Mouse (Mus musculus) gastrocnemius, adult 2 months (tissue): Measurements from ENCODE around the gene Gm11214. TPM values are rescaled to one million over a fixed set of nuclear protein-coding genes. Genes with fewer than 3 reads are reported as not detected.

Source experiments
- DNase-seq: peaks from one replicate; pipeline ENCODE4 v3.0.0; 2022
- H3K27ac ChIP-seq: fragments of 200-600 bp; 2 replicates; pipeline ENCODE4 v1.8.1; 2022; ENCODE audit warnings: mild to moderate bottlenecking
- H3K4me3 ChIP-seq: fragments of 200-600 bp; 2 replicates; pipeline ENCODE4 v1.8.1; 2022; ENCODE audit warnings: mild to moderate bottlenecking, moderate library complexity
- CTCF ChIP-seq: fragments of 200-600 bp; IDR thresholded peaks from 2 replicates; pipeline ENCODE4 v1.8.1; 2022; ENCODE audit warnings: antibody characterized with exemption, mild to moderate bottlenecking, moderate library complexity
- intact Hi-C: fragments of 180-260 bp; cut with DNase I; formaldehyde crosslinking; loops from one replicate; pipeline ENCODE4 v1.15.1; 2025
- long read RNA-seq, 2 experiments: library from polyadenylated mRNA; stranded (forward); transcript quantifications; one replicate each; pipeline ENCODE4 v2.0.0; 2021
- total RNA-seq, 2 experiments: library from RNA; stranded (reverse); gene quantifications; 2 replicates each; pipeline ENCODE4 v1.2.3; 2021

Gm11214 gene
- not detected for total RNA-seq
- long read RNA-seq, experiment 1, result 0 reads
- long read RNA-seq, experiment 2, result 0 reads

DNA sequence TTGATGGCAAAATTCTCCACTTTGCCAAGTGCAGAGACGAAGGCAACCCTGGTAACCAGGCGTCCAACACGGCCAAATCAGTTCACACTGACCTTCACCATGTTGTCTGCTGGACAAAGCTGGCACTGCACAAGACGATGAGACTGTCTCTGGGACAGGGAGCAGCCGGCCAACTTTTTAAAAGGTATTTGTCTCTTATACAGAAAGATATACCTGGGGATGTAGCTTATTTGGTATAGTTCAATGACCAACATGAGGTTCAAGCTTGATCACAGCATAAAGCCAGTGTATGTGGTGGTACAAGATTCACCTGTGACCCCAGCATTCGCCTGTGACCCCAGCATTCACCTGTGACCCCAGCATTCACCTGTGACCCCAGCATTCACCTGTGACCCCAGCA, at the start of gene Gm11214:
Gene Gm11214, minus strand, starts transcription at position 101 of the 400 bp plus-strand sequence.
- no peak for TF ChIP-seq CTCF
- Histone ChIP-seq H3K27ac (no peak within 1 kb of the TSS), H3K4me3 (no peak within 1 kb of the TSS)
- DNase-seq, result no peak
- intact Hi-C loops, result no loop called here

DNA sequence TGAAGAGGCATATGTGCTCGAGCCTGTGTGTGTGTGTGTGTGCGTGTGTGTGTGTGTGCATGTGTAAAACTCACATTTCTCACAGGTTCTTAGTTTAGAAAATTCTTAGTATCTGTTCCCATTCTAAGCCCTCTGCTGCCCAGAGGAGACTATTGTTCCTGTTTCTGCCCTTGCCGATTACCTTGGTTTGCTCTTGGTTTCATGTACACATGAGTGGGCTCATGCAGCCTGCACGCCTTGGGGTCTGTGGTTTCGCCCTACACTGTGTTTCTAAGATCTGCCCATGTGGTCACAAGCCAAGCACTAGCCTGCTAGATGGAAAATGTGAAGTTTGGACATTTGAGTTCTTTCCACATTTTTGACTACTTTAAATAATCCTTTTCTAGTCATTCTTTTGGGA, 48.7 kb upstream of the Gm11214 start:
- TF ChIP-seq CTCF, result no peak
- no peak overlapping the region for H3K4me3 ChIP-seq
- H3K27ac ChIP-seq, result no peak overlapping the region
- no peak for DNase-seq
- intact Hi-C loops, result no loop called here

DNA sequence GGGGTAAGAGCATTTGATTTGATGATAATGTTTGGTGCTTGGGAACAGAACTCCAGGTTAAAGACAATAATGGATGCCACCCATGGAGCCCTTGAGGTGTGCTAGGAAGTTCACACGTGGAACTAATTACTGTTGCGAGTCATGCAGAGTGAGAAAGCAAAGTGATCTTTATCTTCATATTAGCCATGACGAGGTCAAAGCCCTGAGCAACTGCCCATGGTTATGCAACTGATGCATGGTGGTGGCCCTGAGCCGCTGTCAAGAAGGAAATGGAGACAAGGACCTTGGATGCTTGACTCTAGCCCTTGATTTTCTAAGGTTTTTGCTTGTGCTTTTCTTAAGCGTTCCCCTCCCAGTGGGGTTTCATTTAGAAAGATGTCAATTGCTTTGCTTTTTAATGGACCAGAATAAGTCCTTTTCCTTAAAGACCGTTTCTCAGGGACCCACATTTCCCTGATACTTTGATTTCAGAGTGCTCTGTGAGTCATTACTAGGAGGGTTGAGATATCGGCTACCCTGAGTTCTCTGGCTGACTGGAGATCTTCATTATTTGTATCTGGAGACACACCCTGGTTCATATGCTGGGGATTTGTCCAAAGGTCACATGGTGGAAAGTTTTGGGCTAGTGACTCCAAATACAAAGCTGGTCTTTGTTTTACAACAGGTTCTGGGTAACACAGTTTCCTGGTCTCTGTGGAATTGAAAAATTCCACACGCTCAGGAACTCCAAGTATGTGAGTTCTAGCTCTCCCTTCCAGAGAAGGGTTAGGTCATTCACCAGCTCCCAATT, 47.4 kb upstream of the Gm11214 start:
- no peak for TF ChIP-seq CTCF
- no peak for DNase-seq
- H3K27ac ChIP-seq, result no peak overlapping the region
- H3K4me3 ChIP-seq, result no peak overlapping the region
- intact Hi-C loops, result no loop called here

DNA sequence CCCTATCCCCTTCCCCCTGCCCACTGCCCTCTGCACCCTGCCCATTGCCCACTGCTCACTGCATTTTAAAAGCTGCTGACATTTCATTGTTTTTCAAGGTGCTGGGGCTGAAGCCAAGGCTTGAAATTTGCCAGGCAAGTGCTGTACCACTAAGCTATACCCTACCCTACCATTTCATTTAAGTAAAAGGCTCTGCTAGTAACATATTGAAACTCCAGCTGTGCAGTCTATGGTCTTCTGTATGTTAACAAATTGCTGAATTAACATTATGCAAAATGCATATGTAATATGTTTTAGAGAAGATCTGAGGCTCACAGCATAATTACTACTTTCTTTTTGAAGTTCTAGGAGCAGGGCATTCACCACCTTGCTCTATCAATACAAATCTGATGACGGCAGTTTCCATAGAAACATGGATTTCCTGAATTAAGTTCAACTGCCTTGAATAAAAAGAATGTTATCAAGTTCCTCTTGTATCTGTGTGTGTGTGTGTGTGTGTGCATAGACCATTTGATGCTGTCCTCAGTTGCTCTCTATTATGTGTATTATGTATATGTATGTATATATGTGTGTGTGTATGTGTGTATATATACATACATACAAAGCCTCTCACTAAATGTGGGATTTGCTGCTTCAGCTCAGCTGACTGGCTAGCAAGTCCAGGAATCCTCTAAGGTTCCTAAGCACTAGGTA, 43.2 kb upstream of the Gm11214 start:
- no peak for DNase-seq
- intact Hi-C loops, result no loop called here
- TF ChIP-seq CTCF, result no peak
- Histone ChIP-seq H3K27ac (no peak overlapping the region), H3K4me3 (no peak overlapping the region)

DNA sequence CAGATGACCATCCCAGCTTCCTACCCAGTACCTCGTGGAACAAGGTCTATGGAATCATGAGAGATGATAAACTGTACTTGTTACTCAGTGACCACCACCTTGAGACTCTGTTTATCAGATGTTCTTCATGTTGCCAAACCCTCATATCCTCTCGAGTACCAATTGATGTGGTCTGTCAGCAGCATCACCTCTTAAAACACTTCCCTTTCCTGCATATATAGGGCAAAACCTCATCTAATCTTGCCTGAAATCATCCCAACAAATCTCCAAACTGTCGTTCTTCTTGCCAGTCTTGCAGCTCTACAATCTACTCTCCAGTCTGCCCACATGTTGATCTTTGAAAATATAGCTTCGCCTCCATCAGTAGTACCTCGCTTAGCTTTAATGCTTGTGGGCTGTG, 41.1 kb upstream of the Gm11214 start:
- no peak for DNase-seq
- no peak overlapping the region for H3K4me3 ChIP-seq
- TF ChIP-seq CTCF, result no peak
- H3K27ac ChIP-seq, result no peak overlapping the region
- intact Hi-C loops, result no loop called here

DNA sequence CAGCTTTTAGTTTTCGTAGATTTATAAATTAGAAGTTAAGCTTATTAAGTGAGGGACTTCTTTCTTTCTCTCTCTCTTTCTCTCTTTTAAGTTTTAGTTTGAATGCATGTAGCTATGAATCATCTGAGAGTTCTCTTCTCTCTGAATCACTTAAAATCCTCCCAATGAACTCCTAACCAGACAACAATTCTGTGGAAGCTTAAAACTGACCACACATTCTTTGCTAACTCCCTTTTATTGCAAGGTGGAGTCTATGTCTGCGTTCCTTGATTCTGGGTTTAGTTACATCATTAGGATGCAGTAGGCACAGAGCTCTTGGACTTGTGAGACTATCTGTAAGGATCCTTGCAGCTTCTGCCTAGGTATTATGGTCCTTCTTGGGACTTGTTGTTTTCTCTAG, 40.5 kb upstream of the Gm11214 start:
- no peak overlapping the region for H3K4me3 ChIP-seq
- no peak for TF ChIP-seq CTCF
- H3K27ac ChIP-seq, result no peak overlapping the region
- intact Hi-C loops, result no loop called here
- DNase-seq, result no peak

DNA sequence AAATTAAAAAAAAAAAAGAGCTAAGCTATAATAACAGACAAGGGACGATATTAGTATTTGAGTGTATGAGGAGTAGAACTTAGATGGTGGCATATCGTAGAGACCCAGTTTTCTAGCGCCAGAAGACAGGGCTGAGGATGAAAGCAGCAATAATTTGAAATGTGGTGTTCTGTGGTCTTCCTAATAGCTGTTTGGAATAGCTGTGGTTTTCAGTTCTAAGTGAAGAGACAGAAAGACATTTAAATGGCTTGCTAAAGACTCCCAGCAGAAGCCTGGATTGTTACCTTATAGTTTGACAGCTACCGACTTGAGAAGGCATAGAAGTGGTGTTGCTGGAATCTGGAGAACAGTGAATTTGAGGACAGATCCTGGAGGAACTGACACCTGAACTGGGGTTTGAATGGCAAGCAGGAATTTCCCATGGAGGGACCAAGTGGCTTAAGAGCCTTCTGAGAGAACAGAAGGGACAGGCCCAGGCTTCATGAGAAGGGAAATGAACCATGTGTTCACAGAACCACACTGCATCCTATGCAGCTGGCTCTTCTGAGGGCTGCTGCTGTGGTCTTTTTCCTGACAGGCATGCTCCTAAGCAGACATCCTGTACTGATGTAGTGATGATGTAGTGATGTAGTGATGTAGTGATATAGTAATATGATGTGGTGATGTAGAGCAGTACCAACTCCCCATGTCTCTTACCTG, 39.0 kb upstream of the Gm11214 start:
- intact Hi-C loops, result no loop called here
- DNase-seq, result no peak
- Histone ChIP-seq H3K4me3 (no peak overlapping the region), H3K27ac (no peak overlapping the region)
- no peak for TF ChIP-seq CTCF

DNA sequence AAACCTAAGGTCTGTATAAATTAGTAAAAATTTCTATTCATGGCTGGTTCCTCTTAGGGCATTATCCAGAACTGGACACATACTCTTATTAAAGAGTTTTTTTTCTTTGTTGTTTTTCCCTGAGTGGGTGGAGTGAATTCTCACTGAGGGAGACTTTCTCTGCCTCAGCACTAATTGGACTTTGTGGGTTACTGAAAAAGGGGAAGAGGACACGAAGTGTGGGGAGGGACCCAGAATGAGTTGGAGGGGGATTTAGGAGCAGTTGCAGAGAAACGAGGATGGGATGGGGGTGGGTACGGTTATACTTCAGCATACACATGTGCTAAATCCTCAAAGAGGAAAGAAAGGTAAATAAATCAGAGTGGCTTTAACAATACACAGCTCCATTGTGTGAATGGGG, 36.6 kb upstream of the Gm11214 start:
- intact Hi-C loops, result no loop called here
- DNase-seq, result no peak
- Histone ChIP-seq H3K4me3 (no peak overlapping the region), H3K27ac (no peak overlapping the region)
- TF ChIP-seq CTCF, result no peak

DNA sequence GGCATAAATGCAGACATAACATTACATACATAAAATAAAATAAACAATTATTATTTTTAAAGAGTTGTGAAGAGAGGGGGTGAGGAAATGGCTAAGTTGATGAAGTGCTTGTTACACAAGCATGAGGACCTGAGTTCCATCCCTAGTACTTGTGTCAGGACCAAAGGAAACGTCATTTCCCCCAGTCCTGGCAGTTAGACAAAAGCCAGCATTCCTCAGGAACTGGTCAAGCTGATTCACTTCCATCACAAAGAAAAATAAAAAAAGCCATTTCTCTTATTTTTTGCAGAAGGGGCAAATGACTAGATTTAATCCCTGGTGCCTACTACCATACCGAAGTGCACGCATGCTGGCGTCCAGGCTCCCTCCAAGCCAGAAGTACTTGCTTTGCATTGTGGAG, 33.7 kb upstream of the Gm11214 start:
- no peak overlapping the region for H3K4me3 ChIP-seq
- no peak overlapping the region for H3K27ac ChIP-seq
- TF ChIP-seq CTCF, result no peak
- intact Hi-C loops, result no loop called here
- no peak for DNase-seq

DNA sequence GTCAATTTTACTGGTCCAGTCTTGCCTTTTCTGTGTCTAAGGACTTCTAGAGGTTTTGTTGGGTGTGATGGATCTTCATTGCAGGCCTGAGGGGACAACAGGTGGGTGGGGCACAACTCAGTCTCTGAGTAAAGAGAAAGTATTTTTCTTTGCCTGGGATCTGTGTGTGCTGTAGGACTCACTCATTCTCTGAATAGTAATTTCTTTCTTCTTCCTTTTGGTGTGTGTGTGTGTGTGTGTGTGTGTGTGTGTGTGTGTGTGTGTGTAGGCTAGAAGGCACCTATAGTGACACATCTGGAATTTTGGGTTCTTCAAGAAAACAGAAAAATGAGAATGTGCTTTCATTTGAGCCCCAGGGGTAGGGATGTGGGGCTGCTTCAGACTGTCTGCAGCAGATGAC, 29.2 kb upstream of the Gm11214 start:
- TF ChIP-seq CTCF, result no peak
- intact Hi-C loops, result no loop called here
- no peak overlapping the region for H3K4me3 ChIP-seq
- no peak for DNase-seq
- no peak overlapping the region for H3K27ac ChIP-seq

DNA sequence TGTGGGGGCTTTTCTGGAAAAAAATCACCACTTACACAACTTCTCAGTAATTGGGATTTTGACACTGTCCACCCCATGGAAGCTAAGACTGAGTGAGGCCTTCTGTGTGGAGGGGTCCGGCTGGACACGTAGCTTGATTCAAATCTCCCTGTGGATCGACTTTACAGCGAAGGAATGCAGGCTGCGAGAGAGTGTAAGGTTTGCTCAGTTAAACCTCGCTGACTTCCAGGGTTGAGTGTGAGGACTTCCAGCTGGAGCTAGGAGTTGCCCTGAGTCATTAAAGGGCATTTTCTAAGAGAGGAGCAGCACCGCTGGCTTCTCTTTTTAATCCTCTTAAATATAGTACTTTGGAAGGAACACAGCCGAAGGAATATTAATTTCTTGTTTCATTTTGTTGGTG, 24.2 kb upstream of the Gm11214 start:
- intact Hi-C loops, result loop anchor here (2.0 to 5.0 kb wide), 2 partner anchors 155 to 261 kb away; no protein-coding TSS in a partner anchor
- TF ChIP-seq CTCF, result no peak
- no peak for DNase-seq
- H3K4me3 ChIP-seq, result no peak overlapping the region
- no peak overlapping the region for H3K27ac ChIP-seq

DNA sequence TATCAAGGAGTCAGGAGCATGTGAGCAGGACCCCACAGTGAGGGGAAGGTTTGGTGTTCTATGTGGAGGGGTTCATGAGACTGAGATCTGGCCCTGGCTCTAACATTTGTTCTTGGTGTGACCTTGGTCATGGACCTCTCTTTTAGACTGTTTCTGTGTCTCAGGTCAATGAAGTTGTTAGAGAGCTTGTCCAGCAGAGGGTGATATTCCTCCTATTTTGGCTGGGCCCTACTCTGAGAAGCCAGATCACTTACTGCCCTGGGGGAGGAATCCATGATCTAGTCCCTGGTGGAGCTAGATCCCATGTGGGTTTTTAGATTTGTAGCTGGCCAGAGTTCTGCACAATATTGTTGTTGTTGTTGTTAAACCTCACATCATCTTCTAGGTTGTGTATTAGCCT, 23.0 kb upstream of the Gm11214 start:
- Histone ChIP-seq H3K27ac (no peak overlapping the region), H3K4me3 (no peak overlapping the region)
- intact Hi-C loops, result loop anchor here (2.0 to 5.0 kb wide), 2 partner anchors 156 to 263 kb away; no protein-coding TSS in a partner anchor
- DNase-seq, result no peak
- peak; percentile 62 for TF ChIP-seq CTCF

DNA sequence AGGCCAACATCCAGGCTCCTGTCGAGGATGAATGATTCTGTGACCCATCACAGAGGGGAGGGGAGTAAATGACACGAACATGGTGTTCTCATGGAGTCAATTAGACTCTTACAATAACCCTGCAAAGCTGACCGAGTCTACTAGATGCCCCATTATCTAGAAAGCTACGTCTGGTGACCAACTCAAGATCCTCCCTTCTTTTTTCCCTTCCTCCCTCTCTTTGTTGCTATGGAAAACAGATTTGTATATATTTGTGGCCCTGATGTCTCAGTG, 22.0 kb upstream of the Gm11214 start:
- intact Hi-C loops, result loop anchor here (5.0 kb wide), 1 partner anchor 157 kb away; no protein-coding TSS in a partner anchor
- no peak for DNase-seq
- no peak for TF ChIP-seq CTCF

More for the DNA sequence above, 22.0 kb upstream of the Gm11214 start:
- H3K4me3 ChIP-seq, result no peak overlapping the region
- no peak overlapping the region for H3K27ac ChIP-seq
